Mouse (Mus musculus) cerebellum, adult 2 months (tissue): ENCODE data around the gene Slit3. TPM values are rescaled to one million over a fixed set of nuclear protein-coding genes. Genes with fewer than 3 reads are reported as not detected.

Source experiments
- DNase-seq, 2 experiments: peaks; one replicate each; pipeline ENCODE4 v3.0.0; 2021
- H3K27ac ChIP-seq: fragments of 200-500 bp; 2 replicates; pipeline ENCODE4 v1.5.1; 2012; ENCODE audit warnings: low read length, control low read depth, inconsistent platforms; ENCODE audit not compliant: insufficient read depth
- H3K27me3 ChIP-seq: fragments of 200-500 bp; 2 replicates; pipeline ENCODE4 v1.6.1; 2012; ENCODE audit warnings: inconsistent platforms, mild to moderate bottlenecking, low read length, moderate library complexity; ENCODE audit not compliant: control insufficient read depth, insufficient read depth
- H3K4me1 ChIP-seq: fragments of 200-500 bp; 2 replicates; pipeline ENCODE4 v1.6.1; 2011; ENCODE audit warnings: low read length; ENCODE audit not compliant: control insufficient read depth, insufficient read depth
- H3K4me3 ChIP-seq: fragments of 200-500 bp; replicated peaks from 2 replicates; pipeline ENCODE3; 2011; ENCODE audit warnings: mild to moderate bottlenecking, low read depth, low read length, control low read depth; ENCODE audit not compliant: insufficient read depth
- CTCF ChIP-seq: fragments of 200-500 bp; IDR thresholded peaks from 2 replicates; pipeline ENCODE4 v1.5.1; 2011; ENCODE audit warnings: low read depth, mild to moderate bottlenecking, control low read depth, low read length, moderate library complexity, borderline replicate concordance; ENCODE audit not compliant: insufficient read depth
- POLR2A ChIP-seq: fragments of 200-500 bp; IDR thresholded peaks from 2 replicates; pipeline ENCODE4 v1.6.1; 2011; ENCODE audit warnings: low read length, control low read depth, borderline replicate concordance; ENCODE audit not compliant: insufficient read depth
- WGBS: fragments of 180-500 bp; shearing (Covaris S2); methylation state at CpG from one replicate; pipeline ENCODE4 v1.1.7; 2018; 5-methylcytosine and 5-hydroxymethylcytosine counted together
- polyA plus RNA-seq: library from polyadenylated mRNA; depleted of rRNA; stranded (reverse); fragments of >200 nt; gene quantifications from 2 replicates; pipeline ENCODE4 v1.2.3, GENCODE M21; 2012

Slit3 gene
- polyA plus RNA-seq, 1 experiment: 10.0 TPM

DNA sequence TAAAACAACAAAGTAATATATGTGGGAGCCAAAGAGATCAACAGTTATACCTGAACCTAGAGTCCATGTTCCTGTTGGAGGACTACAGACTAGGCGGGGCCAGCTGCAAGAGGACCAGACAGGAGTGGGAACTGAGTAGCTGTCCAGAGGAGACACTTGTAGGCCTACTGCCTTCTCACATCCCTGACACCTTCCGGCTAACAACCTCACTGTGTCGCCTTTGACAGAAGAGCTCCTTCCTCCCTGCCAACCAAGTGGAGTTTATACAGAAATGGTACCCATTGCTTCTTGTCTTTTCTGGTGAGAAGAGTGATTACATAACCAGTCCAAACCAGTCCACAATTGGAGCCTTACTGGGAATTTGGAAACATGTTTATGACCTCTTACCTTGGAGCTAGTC lies 3.2 kb upstream of the Slit3 start:
- Histone ChIP-seq H3K27ac (no peak overlapping the region), H3K4me1 (no peaks in the 10 kb centered on the region; the same call in 1 of the 2 replicates), H3K27me3 (no peaks in the 10 kb centered on the region), H3K4me3 (no peak overlapping the region)
- WGBS: 100% methylated on average over 3 of the region's 3 CpGs
- TF ChIP-seq CTCF (no peak), POLR2A (no peak)
- no peak for DNase-seq

DNA sequence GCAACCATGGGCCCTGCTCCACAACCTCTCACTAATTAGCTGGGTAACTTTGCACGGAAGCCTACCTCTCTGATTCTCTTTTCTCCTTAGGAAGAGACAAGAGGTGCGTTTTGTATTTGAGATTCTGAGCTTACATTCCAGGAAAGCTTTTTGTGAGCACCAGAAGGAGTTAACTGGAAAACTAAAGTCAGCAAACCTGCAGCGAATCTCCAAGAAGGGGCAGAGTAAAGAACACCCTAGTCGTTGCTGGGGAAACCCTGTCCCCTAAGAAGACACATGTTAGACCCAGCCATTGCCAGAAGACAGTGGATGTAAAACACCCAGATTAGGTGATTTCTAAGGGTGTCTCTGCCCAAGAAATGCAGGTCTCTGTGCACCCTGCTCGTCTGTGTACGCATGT lies 2.3 kb upstream of the Slit3 start:
- Histone ChIP-seq H3K4me3 (no peak overlapping the region), H3K4me1 (peaks cover 2% of the 10 kb centered on the region), H3K27me3 (no peaks in the 10 kb centered on the region), H3K27ac (no peak overlapping the region)
- WGBS: 86% methylated on average over 6 of the region's 6 CpGs
- no peak for DNase-seq
- TF ChIP-seq CTCF (no peak), POLR2A (no peak)

DNA sequence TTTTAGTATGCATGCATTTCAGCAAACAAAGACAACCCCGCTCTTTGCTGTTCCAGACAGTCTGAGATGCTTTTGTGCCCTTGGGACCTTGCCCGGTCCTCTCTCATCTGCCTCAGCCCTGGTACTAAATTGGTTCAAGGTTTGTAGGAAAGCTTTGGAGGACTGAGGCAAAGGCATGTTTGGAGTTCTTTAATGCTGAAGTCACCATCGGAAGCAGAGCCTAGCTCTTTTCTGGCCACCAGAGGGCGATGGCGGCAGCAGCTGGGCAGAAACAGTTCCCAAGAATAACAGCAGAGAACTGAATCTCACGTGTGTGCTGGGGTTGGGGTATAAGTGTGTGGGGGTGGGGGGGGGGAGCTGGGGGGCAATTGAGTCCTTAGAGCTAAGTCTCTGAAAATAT lies 1.7 kb upstream of the Slit3 start:
- Histone ChIP-seq H3K4me3 (no peak overlapping the region), H3K27ac (no peak overlapping the region), H3K4me1 (peaks cover 3% of the 10 kb centered on the region), H3K27me3 (no peaks in the 10 kb centered on the region)
- DNase-seq: peak; percentile 75 to 82
- WGBS: 17% methylated on average over 6 of the region's 6 CpGs
- no peak for TF ChIP-seq POLR2A
- peak; percentile 93 for TF ChIP-seq CTCF

DNA sequence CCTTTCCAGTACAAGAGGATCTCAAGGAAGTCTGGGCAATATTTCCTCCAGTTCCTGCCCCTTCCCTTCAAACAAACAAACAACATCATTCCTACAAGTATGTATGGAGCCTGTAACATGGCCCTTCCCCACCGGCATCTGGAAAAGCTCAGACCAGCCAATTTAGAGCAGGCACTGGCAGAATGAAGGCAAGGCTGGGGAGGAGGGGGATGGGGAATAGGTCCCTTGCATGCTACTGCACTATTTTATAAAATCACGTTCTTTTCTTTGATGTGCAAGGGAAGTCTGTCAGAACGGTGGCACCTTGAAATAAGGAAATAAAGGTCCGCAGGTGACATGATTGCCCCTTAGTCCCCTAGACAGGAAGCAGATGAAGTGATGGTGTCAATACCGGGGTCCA lies 948 bp upstream of the Slit3 start:
- Histone ChIP-seq H3K4me3 (no peak overlapping the region), H3K4me1 (peaks cover 3% of the 10 kb centered on the region), H3K27ac (no peak overlapping the region), H3K27me3 (no peaks in the 10 kb centered on the region)
- DNase-seq: no peak
- TF ChIP-seq POLR2A (no peak), CTCF (no peak)
- WGBS: 50% methylated on average over 5 of the region's 5 CpGs

DNA sequence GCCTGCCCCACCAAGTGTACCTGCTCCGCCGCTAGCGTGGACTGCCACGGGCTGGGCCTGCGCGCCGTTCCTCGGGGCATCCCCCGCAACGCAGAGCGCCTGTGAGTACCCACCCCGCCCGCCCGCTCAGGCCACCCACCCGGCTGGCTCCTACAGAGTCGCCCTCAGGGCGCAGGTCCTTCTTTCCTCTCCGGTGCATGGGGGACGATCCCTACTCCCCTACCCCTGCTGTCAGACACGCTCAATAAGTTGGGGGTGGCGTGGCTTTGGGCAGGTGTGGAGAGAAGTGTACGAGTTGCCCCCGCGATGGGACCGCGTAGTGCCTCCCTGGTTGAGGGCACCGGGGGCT lies 561 bp downstream of the Slit3 start:
- H3K27me3 ChIP-seq: no peaks in the 10 kb centered on the region

DNA sequence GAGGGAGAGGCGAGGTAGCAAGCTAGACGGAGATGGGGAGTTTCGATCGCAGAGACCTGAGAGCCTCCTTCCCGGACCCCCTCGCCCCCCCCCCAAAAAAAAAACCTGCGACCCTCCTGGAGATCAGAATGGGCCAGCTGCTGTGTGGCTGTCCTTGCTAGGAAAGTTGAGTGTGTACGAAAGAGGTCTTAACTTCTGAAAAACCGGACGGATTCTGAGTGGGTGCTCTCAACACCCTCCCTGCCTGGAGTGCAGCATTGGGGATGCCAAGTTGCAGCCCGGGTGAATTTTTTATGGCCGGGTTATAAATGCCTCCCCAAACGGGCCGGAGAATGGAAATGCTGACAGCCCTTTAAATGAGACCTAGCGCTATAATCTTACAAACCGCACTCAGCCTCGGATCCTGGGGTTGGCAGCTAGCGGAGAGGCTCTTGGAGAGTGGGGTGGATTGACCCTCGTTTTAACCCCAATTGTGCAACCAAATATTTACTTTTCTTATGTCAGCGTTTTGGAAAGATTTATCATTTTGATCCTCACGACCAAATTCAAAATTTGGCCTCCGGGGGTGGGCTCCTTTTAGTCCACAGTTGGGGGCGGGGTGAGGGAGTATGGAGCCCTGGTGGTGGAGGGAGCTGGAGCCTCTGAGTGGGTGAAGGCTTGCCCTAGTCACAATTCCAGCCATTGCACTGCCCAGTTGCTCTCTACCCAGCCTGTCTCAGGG lies 1.2 kb downstream of the Slit3 start:
- peak; percentile 49 for DNase-seq
- WGBS: 3% methylated on average over 23 of the region's 23 CpGs
- TF ChIP-seq CTCF: no peak
- no peak for TF ChIP-seq POLR2A
- no peak overlapping the region for H3K27ac ChIP-seq
- H3K4me1 ChIP-seq: peaks cover 3% of the 10 kb centered on the region
- H3K27me3 ChIP-seq: no peaks in the 10 kb centered on the region
- H3K4me3 ChIP-seq: peak overlapping the region; percentile 75

More for the DNA sequence above, 561 bp downstream of the Slit3 start:
- H3K4me3 ChIP-seq: peak overlapping the region; percentile 75
- peaks cover 3% of the 10 kb centered on the region for H3K4me1 ChIP-seq
- TF ChIP-seq CTCF (no peak), POLR2A (no peak)
- no peak overlapping the region for H3K27ac ChIP-seq
- 1% methylated on average over 27 of the region's 27 CpGs for WGBS
- peak in 1 of 2 experiments; percentile 63 for DNase-seq

DNA sequence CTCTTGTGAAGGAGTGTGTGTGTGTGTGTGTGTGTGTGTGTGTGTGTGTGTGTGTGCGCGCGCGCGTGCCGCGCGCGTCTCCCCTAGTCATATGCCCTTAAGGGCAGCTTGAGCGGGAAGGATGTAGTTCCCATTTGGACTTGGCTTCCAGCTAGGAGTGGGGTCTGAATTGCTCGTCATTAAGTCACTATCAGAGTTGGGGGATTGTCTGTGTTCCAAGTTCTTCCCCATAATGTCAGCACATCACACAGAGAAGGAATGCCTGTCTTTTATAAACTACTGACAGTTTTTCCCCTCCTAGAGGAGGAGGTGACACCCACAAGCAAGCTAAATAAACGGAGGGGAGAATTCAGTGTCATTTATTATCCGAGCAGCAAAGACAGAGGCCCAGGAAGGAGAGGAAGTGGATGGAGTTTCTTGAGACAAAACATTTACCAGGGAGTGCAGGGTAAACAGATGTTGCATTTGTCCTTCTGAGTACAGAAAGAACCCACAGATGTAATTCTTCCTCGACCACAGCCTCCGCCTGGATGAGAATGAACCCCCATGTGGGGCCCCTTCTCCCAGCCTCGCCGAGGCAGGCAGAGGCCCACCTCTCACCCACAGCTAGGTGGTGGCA lies 3.6 kb downstream of the Slit3 start:
- Histone ChIP-seq H3K27me3 (no peaks in the 10 kb centered on the region), H3K27ac (no peak overlapping the region), H3K4me3 (no peak overlapping the region), H3K4me1 (peaks cover 3% of the 10 kb centered on the region)
- no peak for TF ChIP-seq CTCF
- no peak for TF ChIP-seq POLR2A
- 85% methylated on average over 17 of the region's 17 CpGs for WGBS
- DNase-seq: no peak

DNA sequence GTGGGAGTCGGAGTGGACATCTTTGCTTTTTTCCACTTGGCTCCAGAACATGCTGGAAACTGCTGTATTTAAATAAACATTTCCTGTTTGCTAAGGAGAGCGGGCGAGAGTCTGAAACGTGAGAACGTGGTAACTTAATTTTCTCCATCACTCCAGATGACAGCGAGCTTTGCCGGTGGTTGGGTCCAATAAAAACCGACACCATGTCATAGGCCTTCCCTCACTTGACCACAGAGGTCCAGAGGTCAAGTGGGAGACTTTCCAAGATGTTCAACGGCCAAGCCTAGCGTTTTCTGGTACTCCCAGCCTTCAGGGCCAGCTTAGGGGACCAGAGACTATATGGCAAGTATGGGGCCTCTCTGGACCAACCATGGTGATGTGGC lies 4.1 kb downstream of the Slit3 start:
- H3K4me3 ChIP-seq: no peak overlapping the region
- no peak overlapping the region for H3K27ac ChIP-seq
- no peak for DNase-seq
- TF ChIP-seq CTCF (no peak), POLR2A (no peak)
- WGBS: 83% methylated on average over 10 of the region's 10 CpGs
- H3K4me1 ChIP-seq: peaks cover 3% of the 10 kb centered on the region
- H3K27me3 ChIP-seq: no peaks in the 10 kb centered on the region
